ENCODE assay signal across 13 mouse cellular contexts in genomic region chr16:58685548-58686537, GRCm38 (mm10). TPM values are rescaled to one million over a fixed set of nuclear protein-coding genes. Genes with fewer than 3 reads are reported as not detected.
DNase-seq lines count a peak whose midpoint lies in the region; ATAC-seq lines count a peak whose summit lies in the region.
"Had no signal": no experiment of that assay in that cellular context is flagged by ENCODE, and none has a peak within 500 bp of the region (broad histone marks: within the 10 kb centered on the region; RNA-seq: fewer than 3 reads in every experiment).

No protein-coding gene starts in this region.

- 53% methylated on average over 20 of the region's 20 CpGs for WGBS in lung, embryonic 16.5 days
- WGBS in liver, embryonic 11.5 days: 61% methylated on average over 20 of the region's 20 CpGs

- no peak for DNase-seq in lung, postnatal 36 days
- DNase-seq in liver, embryonic 11.5 days (ENCODE audit: low spot score): no peak
- peak; percentile 10 for DNase-seq in thymus, postnatal 25 days
- no peak for DNase-seq in cerebellum, adult 8-10 months
- DNase-seq in retina, postnatal 1 day: no peak
- DNase-seq in urinary bladder, postnatal 14 days (ENCODE audit: low spot score): no peak
- DNase-seq: kidney, postnatal 36 days; right cerebral cortex, postnatal 14 days had no signal

- H3K4me3 ChIP-seq in lung, embryonic 16.5 days (ENCODE audit: low read length): no peak overlapping the region
- H3K4me3 ChIP-seq in liver, embryonic 11.5 days (ENCODE audit: low read depth, low read length): no peak overlapping the region

- H3K27ac ChIP-seq in lung, embryonic 16.5 days (ENCODE audit: low read length): no peak overlapping the region
- no peak overlapping the region for H3K27ac ChIP-seq in liver, embryonic 11.5 days (ENCODE audit: low read depth, low read length)

- no peaks in the 10 kb centered on the region for H3K27me3 ChIP-seq in lung, embryonic 16.5 days (ENCODE audit: control insufficient read depth, insufficient read depth, low read depth, low read length)
- H3K27me3 ChIP-seq in liver, embryonic 11.5 days (replicated peaks; ENCODE audit: control insufficient read depth, insufficient read depth, low read length): no peaks in the 10 kb centered on the region

- no peak for ATAC-seq in lung, embryonic 16.5 days (ENCODE audit: low read depth)
- ATAC-seq in granulocyte monocyte progenitor cell, adult 5-6 weeks (replicated peaks; ENCODE audit: poor library complexity, severe bottlenecking): peak; percentile 54
- ATAC-seq in liver, embryonic 11.5 days (replicated peaks; ENCODE audit: low FRiP score): 0 out of 2 replicates have a peak, but pooled peaks have one; percentile 26

- no peak overlapping the region for H3K9ac ChIP-seq in lung, embryonic 16.5 days (ENCODE audit: low read length)
- no peak overlapping the region for H3K9ac ChIP-seq in liver, embryonic 11.5 days (ENCODE audit: low read depth, low read length)

- H3K4me1 ChIP-seq in lung, embryonic 16.5 days (replicated peaks; ENCODE audit: control insufficient read depth, insufficient read depth, low read length): no peaks in the 10 kb centered on the region
- H3K4me1 ChIP-seq in liver, embryonic 11.5 days (replicated peaks; ENCODE audit: control insufficient read depth, insufficient read depth, low read length): no peaks in the 10 kb centered on the region

- H3K9me3 ChIP-seq in lung, embryonic 16.5 days (ENCODE audit: control insufficient read depth, low read length): no peaks in the 10 kb centered on the region
- H3K9me3 ChIP-seq in liver, embryonic 11.5 days (ENCODE audit: control insufficient read depth, low read length): no peaks in the 10 kb centered on the region

- peak overlapping the region; percentile 25; the same call in 1 of the 2 replicates for H3K4me2 ChIP-seq in lung, embryonic 16.5 days (ENCODE audit: low read depth, low read length)
- H3K4me2 ChIP-seq in liver, embryonic 11.5 days: peak overlapping the region; percentile 20; the same call in 1 of the 2 replicates

- 0 out of 2 replicates have a peak, but pooled peaks cover 2% of the 10 kb centered on the region for H3K36me3 ChIP-seq in lung, embryonic 16.5 days (ENCODE audit: control insufficient read depth, insufficient read depth, low read length)
- no peaks in the 10 kb centered on the region for H3K36me3 ChIP-seq in liver, embryonic 11.5 days (ENCODE audit: control insufficient read depth, insufficient read depth, low read length)

RNA-seq across cellular contexts. Expression of gene Cpox, which starts 15.8 kb away (rescaled TPM):
- 19.7 and 25.3 TPM in 2 replicates for polyA plus RNA-seq in lung, embryonic 16.5 days (2015; fragmentation: Nextera tagmentation; extraction: Ambion mirVana)
- total RNA-seq in granulocyte monocyte progenitor cell, adult 5-6 weeks (2014; fragmentation: Nextera tagmentation): 21.9 and 32.7 TPM in 2 replicates
- 23.4 and 25.2 TPM in 2 replicates for total RNA-seq in granulocyte monocyte progenitor cell, adult 5-6 weeks (2017)
- 388 and 389 TPM in 2 replicates for polyA plus RNA-seq in liver, embryonic 11.5 days (2014; fragmentation: Nextera tagmentation; extraction: Ambion mirVana)

RNA-seq across cellular contexts. Expression of gene Gpr15, which starts 33.0 kb away (rescaled TPM):
- polyA plus RNA-seq in lung, embryonic 16.5 days (2015; fragmentation: Nextera tagmentation; extraction: Ambion mirVana): 0.11 and 0.13 TPM in 2 replicates
- 0.92 TPM in 1 of 2 replicates, not detected in the other for total RNA-seq in granulocyte monocyte progenitor cell, adult 5-6 weeks (2014; fragmentation: Nextera tagmentation)
- total RNA-seq in granulocyte monocyte progenitor cell, adult 5-6 weeks (2017): 0.77 and 0.78 TPM in 2 replicates
- polyA plus RNA-seq in liver, embryonic 11.5 days (2014; fragmentation: Nextera tagmentation; extraction: Ambion mirVana): not detected in 2 replicates
- total RNA-seq: gastrocnemius, adult 8-10 months had no signal
- polyA plus RNA-seq: embryonic facial prominence, embryonic 11.5 days; limb, embryonic 11.5 days had no signal

RNA-seq across cellular contexts. Expression of gene Cldnd1, which starts 41.9 kb away (rescaled TPM):
- 113 and 114 TPM in 2 replicates for polyA plus RNA-seq in lung, embryonic 16.5 days (2015; fragmentation: Nextera tagmentation; extraction: Ambion mirVana)
- total RNA-seq in granulocyte monocyte progenitor cell, adult 5-6 weeks (2014; fragmentation: Nextera tagmentation): 27.8 and 57.0 TPM in 2 replicates
- 13.4 and 23.7 TPM in 2 replicates for total RNA-seq in granulocyte monocyte progenitor cell, adult 5-6 weeks (2017)
- 65.3 and 73.3 TPM in 2 replicates for polyA plus RNA-seq in liver, embryonic 11.5 days (2014; fragmentation: Nextera tagmentation; extraction: Ambion mirVana)

RNA-seq across cellular contexts. Expression of gene E330017A01Rik, which starts 47.3 kb away (rescaled TPM):
- not detected in 2 replicates for polyA plus RNA-seq in lung, embryonic 16.5 days (2015; fragmentation: Nextera tagmentation; extraction: Ambion mirVana)
- total RNA-seq in granulocyte monocyte progenitor cell, adult 5-6 weeks (2014; fragmentation: Nextera tagmentation): not detected in 2 replicates
- total RNA-seq in granulocyte monocyte progenitor cell, adult 5-6 weeks (2017): not detected in 2 replicates
- polyA plus RNA-seq in liver, embryonic 11.5 days (2014; fragmentation: Nextera tagmentation; extraction: Ambion mirVana): not detected in 2 replicates
- total RNA-seq: gastrocnemius, adult 8-10 months had no signal
- polyA plus RNA-seq: embryonic facial prominence, embryonic 11.5 days; limb, embryonic 11.5 days had no signal

Comparison
In these comparisons a context has a peak if more than half of its experiments do, and no peak if none do; other contexts are left out.
1. RNA of gene Cpox, which starts 15.8 kb away (polyA plus RNA-seq): 388 to 389 TPM in liver, embryonic 11.5 days; 19.7 to 25.3 TPM in lung, embryonic 16.5 days; every median in the first group is over 10 times any median in the second.